Mouse (Mus musculus): ENCODE results near the gene Tnfsf13.

Gene Tnfsf13

GRCm38 (mm10) chr11:69645860-69646259, 39.7 kb downstream of the Tnfsf13 start:
- no peak for DNase-seq

GRCm38 (mm10) chr11:69635471-69635870, 50.1 kb downstream of the Tnfsf13 start:
- DNase-seq: no peak

GRCm38 (mm10) chr11:69633128-69633866, 52.3 kb downstream of the Tnfsf13 start:
- no peak for DNase-seq

Data from spleen, adult 18-20 months (tissue).